Mouse (Mus musculus) heart, adult 2 months (tissue): ENCODE results near the gene Hamp. TPM values are rescaled to one million over a fixed set of nuclear protein-coding genes. Genes with fewer than 3 reads are reported as not detected.

ENCODE experiments used
- DNase-seq, 2 experiments: peaks; one replicate each; pipeline ENCODE4 v3.0.0; 2021
- H3K27ac ChIP-seq: fragments of 200-600 bp; 2 replicates; pipeline ENCODE4 v1.8.1; 2022
- H3K27me3 ChIP-seq: fragments of 200-500 bp; 2 replicates; pipeline ENCODE4 v1.6.1; 2012; ENCODE audit warnings: mild to moderate bottlenecking, low read length, inconsistent platforms, mixed read lengths; ENCODE audit not compliant: control insufficient read depth, insufficient read depth
- H3K36me3 ChIP-seq: fragments of 200-500 bp; 2 replicates; pipeline ENCODE4 v1.6.1; 2012; ENCODE audit warnings: low read length, inconsistent platforms; ENCODE audit not compliant: control insufficient read depth, insufficient read depth
- H3K4me1 ChIP-seq: fragments of 200-500 bp; 2 replicates; pipeline ENCODE4 v1.6.1; 2011; ENCODE audit warnings: low read length; ENCODE audit not compliant: control insufficient read depth, insufficient read depth
- H3K4me3 ChIP-seq: fragments of 200-600 bp; 2 replicates; pipeline ENCODE4 v1.8.1; 2022
- H3K79me2 ChIP-seq: fragments of 200-500 bp; replicated peaks from 2 replicates; pipeline ENCODE4 v1.6.1; 2012; ENCODE audit warnings: mild to moderate bottlenecking, inconsistent platforms, low read length, moderate library complexity, mixed read lengths; ENCODE audit not compliant: control insufficient read depth, insufficient read depth
- H3K9ac ChIP-seq: fragments of 200-500 bp; 2 replicates; pipeline ENCODE4 v1.6.1; 2012; ENCODE audit warnings: low read depth, mild to moderate bottlenecking, control low read depth, inconsistent platforms, low read length, mixed read lengths
- CTCF ChIP-seq: fragments of 200-600 bp; IDR thresholded peaks from 2 replicates; pipeline ENCODE4 v1.8.1; 2022; ENCODE audit warnings: antibody characterized with exemption, mild to moderate bottlenecking, moderate library complexity
- EP300 ChIP-seq: fragments of 200-500 bp; IDR thresholded peaks from 2 replicates; pipeline ENCODE4 v1.6.1; 2011; ENCODE audit warnings: low read depth, low read length, control low read depth; ENCODE audit not compliant: insufficient read depth
- POLR2A ChIP-seq: fragments of 200-500 bp; IDR thresholded peaks from 2 replicates; pipeline ENCODE4 v1.6.1; 2011; ENCODE audit warnings: mild to moderate bottlenecking, low read depth, low read length, control low read depth; ENCODE audit not compliant: insufficient read depth
- WGBS: fragments of 180-500 bp; shearing (Covaris S2); methylation state at CpG from one replicate; pipeline ENCODE4 v1.1.7; 2018; 5-methylcytosine and 5-hydroxymethylcytosine counted together
- intact Hi-C: fragments of 180-260 bp; cut with DNase I; formaldehyde crosslinking; loops from one replicate; pipeline ENCODE4 v1.15.1; 2025
- long read RNA-seq: library from polyadenylated mRNA; stranded (forward); transcript quantifications from one replicate; pipeline ENCODE4 v2.0.0, GENCODE M21; 2021
- polyA plus RNA-seq: library from polyadenylated mRNA; depleted of rRNA; stranded (reverse); fragments of >200 nt; gene quantifications from 2 replicates; pipeline ENCODE4 v1.2.3, GENCODE M21; 2012; rRNA removed
- total RNA-seq, 2 experiments: library from RNA; stranded (reverse); gene quantifications; 2 replicates each; pipeline ENCODE4 v1.2.3; 2021

The Hamp gene
- total RNA-seq = 10 to 100 TPM; 11.8 to 14.2 TPM
- 114 and 141 TPM in 2 replicates for polyA plus RNA-seq
- long read RNA-seq, partial matches to known transcripts = 0 of 2 reads
- long read RNA-seq, other reads (novel, unspliced or antisense) = 0 of 2 reads

DNA sequence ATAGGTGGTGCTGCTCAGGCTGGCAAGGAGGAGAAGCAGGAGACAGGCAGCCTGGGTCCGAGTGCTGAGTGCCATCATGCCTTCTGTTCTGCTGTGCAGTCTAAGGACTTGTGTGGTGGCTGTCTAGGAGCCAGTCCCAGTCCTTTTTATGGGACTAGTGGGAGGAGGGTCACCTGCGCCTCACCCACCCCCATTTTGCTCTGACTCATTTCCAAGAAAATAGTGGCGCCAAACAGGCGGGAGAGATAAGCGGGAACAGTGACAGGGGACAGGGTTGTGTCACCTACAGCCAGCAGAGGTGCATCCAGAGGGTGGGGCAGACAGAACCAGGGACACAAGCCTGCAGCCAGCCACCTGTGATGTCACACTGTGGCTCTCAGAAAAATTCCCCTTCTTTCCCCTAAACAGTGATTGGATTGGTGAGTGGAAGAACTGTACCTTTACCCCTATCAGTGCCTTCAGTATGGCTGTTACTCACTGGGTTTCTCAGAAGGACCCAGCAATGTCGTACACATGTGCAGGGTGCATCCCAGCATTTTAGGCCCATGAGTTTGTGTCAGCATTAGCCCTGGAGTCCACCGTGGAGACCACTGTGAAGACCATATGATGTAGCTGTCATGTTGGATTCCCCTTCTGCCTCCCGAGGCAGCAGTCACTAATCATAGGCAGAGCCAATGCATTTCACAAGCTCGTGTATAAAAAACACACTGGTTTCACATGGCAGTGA is at the start of gene Hamp:
Gene Hamp, minus strand, starts transcription at position 124 of the 727 bp plus-strand sequence.
- no peak within 1 kb of the TSS for H3K4me3 ChIP-seq
- H3K36me3 ChIP-seq = no peaks in the 10 kb centered on the region
- no peaks in the 10 kb centered on the region for H3K4me1 ChIP-seq
- TF ChIP-seq POLR2A = no peak
- H3K27ac ChIP-seq = no peak within 1 kb of the TSS
- H3K79me2 ChIP-seq = no peaks in the 10 kb centered on the region
- no peaks in the 10 kb centered on the region for H3K27me3 ChIP-seq
- H3K9ac ChIP-seq = no peak within 1 kb of the TSS
- intact Hi-C loops = no loop called here
- 54% methylated on average over 9 of the region's 9 CpGs for WGBS
- DNase-seq = no peak

DNA sequence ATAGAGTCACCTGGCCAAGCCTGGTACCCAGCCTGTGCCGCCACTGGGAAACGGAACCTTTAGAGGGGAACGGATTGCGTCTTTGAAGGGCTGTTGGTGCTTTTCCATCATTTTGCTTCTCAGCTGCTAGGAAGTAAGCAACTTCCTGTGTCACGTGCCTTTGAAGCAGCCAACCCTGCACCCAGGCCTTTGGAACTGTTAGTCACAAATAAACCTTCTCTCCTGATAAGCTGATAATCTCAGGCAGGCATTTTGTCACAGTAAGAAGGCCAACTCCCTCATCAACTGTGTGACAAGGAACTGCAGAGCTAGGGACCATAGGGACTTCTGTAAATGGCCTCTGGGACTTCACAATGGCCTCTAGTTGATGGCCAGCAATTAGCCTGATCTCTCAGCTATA is 48.3 kb upstream of the Hamp start:
- no peaks in the 10 kb centered on the region for H3K79me2 ChIP-seq
- no peak overlapping the region for H3K9ac ChIP-seq
- H3K4me1 ChIP-seq = no peaks in the 10 kb centered on the region
- no peak overlapping the region for H3K27ac ChIP-seq
- DNase-seq = no peak
- H3K4me3 ChIP-seq = no peak overlapping the region
- no peaks in the 10 kb centered on the region for H3K27me3 ChIP-seq
- no peaks in the 10 kb centered on the region for H3K36me3 ChIP-seq
- intact Hi-C loops = loop anchor here (5.0 kb wide), 1 partner anchor 105 kb away; no protein-coding TSS in a partner anchor
- WGBS = 30% methylated on average over 5 of the region's 5 CpGs
- TF ChIP-seq POLR2A (no peak), CTCF (no peak), EP300 (no peak)

DNA sequence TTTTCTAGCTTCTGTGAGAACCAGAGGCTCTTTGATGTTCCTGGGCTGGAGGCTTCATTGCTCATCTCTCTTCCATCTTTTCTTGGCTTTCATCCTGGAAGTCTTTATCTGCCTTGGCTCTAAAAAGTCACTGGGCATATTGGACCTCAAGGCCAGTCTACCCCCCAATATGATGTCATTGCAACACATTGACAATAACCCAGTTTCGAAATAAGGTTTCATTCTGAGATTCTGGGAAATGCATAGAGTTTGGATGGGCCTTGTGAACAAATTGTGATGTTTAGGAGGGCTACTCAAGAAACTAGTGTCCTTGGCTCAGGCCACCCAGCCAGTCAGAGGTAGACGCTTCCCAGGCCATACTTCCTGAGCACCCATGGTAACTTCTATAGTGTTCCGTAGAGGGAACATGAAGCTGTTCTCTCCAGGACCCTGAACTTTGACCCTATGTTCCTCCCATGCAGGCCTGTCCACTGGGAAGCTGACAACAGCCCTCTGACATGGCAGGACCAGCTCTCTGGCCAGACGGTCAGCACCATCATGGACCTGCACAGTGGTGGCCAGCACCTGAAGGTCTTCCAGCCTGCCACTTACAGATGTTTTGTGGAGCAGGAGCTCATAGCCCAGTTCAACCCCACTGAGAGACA is 44.8 kb upstream of the Hamp start:
- no peak for DNase-seq
- no peak overlapping the region for H3K9ac ChIP-seq
- no peak for TF ChIP-seq EP300
- no peak for TF ChIP-seq CTCF
- WGBS = 83% methylated on average over 4 of the region's 4 CpGs
- H3K79me2 ChIP-seq = no peaks in the 10 kb centered on the region
- no peaks in the 10 kb centered on the region for H3K4me1 ChIP-seq
- H3K27ac ChIP-seq = no peak overlapping the region
- intact Hi-C loops = no loop called here
- no peak overlapping the region for H3K4me3 ChIP-seq
- H3K36me3 ChIP-seq = no peaks in the 10 kb centered on the region
- no peaks in the 10 kb centered on the region for H3K27me3 ChIP-seq

DNA sequence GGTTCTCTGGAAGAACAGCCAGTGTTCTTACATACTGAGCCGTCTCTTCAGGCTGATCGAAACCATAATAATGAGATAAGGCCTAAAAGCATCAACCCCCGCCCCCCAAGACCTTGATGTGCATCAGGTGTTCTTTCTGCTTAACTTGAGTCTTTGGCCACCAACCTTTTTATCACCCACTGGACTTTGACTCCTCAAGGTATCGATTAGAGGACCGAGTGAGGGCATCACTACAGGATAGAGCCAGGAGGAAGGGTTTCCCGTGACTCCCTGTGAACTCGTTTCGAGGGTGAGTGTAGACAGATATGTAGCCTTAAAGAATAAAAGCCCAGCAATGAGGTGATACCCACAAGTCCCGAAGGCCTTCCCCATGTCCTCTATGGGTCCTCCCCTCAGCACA is 41.5 kb upstream of the Hamp start:
- no peak for DNase-seq
- no peaks in the 10 kb centered on the region for H3K27me3 ChIP-seq
- H3K79me2 ChIP-seq = no peaks in the 10 kb centered on the region
- no peak overlapping the region for H3K27ac ChIP-seq
- 86% methylated on average over 9 of the region's 9 CpGs for WGBS
- no peak overlapping the region for H3K9ac ChIP-seq
- no peak overlapping the region for H3K4me3 ChIP-seq
- TF ChIP-seq EP300 = no peak
- TF ChIP-seq POLR2A = no peak
- TF ChIP-seq CTCF = no peak
- intact Hi-C loops = no loop called here
- H3K36me3 ChIP-seq = no peaks in the 10 kb centered on the region
- H3K4me1 ChIP-seq = no peaks in the 10 kb centered on the region

DNA sequence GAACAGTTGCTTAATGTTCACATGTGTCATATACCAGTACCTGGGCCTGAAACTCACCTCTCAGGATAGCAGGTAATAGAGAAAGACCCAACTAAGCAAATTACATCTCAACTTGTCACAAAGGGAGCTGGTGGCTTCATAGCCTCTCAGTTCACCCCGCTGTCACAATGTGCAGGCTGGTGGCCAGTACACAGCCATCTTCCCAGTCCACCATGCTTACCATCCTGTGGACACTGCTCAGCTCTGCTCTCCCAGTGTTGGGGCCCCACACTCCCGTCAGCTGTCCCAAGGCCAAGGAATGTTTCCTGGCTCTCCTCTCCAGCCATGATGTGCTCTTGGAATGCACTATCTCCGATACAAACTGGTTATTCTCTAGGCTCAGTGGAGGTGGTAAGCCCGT is 37.9 kb upstream of the Hamp start:
- intact Hi-C loops = no loop called here
- TF ChIP-seq CTCF (no peak), EP300 (no peak), POLR2A (no peak)
- no peaks in the 10 kb centered on the region for H3K79me2 ChIP-seq
- no peaks in the 10 kb centered on the region for H3K4me1 ChIP-seq
- H3K27ac ChIP-seq = no peak overlapping the region
- H3K27me3 ChIP-seq = no peaks in the 10 kb centered on the region
- H3K36me3 ChIP-seq = no peaks in the 10 kb centered on the region
- no peak overlapping the region for H3K4me3 ChIP-seq
- no peak overlapping the region for H3K9ac ChIP-seq
- DNase-seq = no peak
- 76% methylated on average over 4 of the region's 4 CpGs for WGBS

DNA sequence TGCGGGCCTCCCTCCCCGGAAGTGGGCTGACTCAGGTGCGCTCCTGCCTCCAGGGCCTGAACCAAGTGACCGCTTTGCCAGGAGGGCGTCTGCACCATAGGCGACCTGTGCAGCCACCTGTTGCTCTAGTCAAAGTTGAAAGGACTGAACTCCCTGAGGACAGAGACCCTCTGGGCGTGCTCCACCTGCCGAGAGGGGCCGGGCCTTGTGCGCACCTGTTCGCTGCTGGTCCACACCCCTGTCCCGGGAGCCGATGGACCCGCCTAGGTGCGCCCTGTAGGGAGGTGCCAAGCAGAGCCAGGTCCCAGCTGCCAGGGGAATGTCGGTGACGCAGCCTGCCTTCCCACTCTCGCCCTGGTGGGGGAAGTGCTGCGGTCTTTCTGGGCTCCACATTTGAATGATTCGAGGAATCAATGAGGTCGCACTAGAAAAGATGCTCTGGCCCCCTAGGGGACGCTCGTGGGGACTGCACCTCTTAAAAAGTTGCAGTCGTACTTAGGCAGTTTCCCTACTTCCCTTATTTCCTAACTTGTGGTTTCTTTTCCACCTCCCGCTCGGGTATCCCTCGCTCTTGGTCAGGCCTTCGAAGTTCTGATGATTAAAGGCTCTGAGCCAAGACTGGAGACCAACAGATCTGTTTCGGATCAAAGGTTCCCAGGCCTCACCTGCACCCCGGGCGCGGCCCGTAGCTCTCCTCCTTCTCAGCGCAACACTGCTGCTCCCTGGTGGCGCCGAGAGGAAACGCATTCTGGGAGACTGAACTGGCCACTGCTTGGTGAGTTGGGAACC is 29.9 kb upstream of the Hamp start, which contains the start of gene Fam187b:
Gene Fam187b, plus strand, starts transcription at position 290 of the 789 bp plus-strand sequence.
- intact Hi-C loops = loop anchor here (1.0 to 5.0 kb wide), 3 partner anchors 18 to 100 kb away; partner anchors contain the start of gene Fxyd7
- WGBS = under 1% methylated on average over 37 of the region's 37 CpGs
- peak within 1 kb of the TSS; percentile 70 for H3K9ac ChIP-seq
- H3K27me3 ChIP-seq = peaks cover 2% of the 10 kb centered on the region; the same call in 1 of the 2 replicates
- H3K27ac ChIP-seq = peak within 1 kb of the TSS; percentile 60
- H3K4me3 ChIP-seq = peak within 1 kb of the TSS; percentile 40
- peaks cover 1% of the 10 kb centered on the region for H3K4me1 ChIP-seq
- no peaks in the 10 kb centered on the region for H3K79me2 ChIP-seq
- peak; percentile 88 to 92 for DNase-seq
- no peaks in the 10 kb centered on the region for H3K36me3 ChIP-seq
- TF ChIP-seq POLR2A (no peak), CTCF (peak; percentile 79), EP300 (peak; percentile 84)
